Mouse (Mus musculus) forebrain, embryonic 11.5 days (tissue): ENCODE data around the gene Ttpal. TPM values are rescaled to one million over a fixed set of nuclear protein-coding genes. Genes with fewer than 3 reads are reported as not detected.
"Not testable (repeated sequence)": the region's sequence is repeated elsewhere in the genome, so short reads cannot be mapped to it uniquely, and the experiment has no call there.

ENCODE experiments used
- ATAC-seq: fragments of 200-750 bp; cut with Nextera tagmentation; replicated peaks from 2 replicates; pipeline ENCODE4 v1.8.0; 2017; ENCODE audit warnings: moderate TSS enrichment; ENCODE audit not compliant: low FRiP score
- DNase-seq: peaks from one replicate; pipeline ENCODE4 v3.0.0-alpha.2; 2017; ENCODE audit warnings: low spot score
- H3K27ac ChIP-seq: fragments of 300-500 bp; sonication (generic); 2 replicates; pipeline ENCODE4 v1.5.1; 2014; ENCODE audit warnings: low read depth, low read length
- H3K27me3 ChIP-seq: fragments of 300-500 bp; sonication (generic); 2 replicates; pipeline ENCODE4 v1.6.1; 2014; ENCODE audit warnings: mild to moderate bottlenecking, low read length, mixed read lengths; ENCODE audit not compliant: control insufficient read depth, insufficient read depth
- H3K36me3 ChIP-seq: fragments of 300-500 bp; sonication (generic); 2 replicates; pipeline ENCODE4 v1.6.1; 2014; ENCODE audit warnings: mild to moderate bottlenecking, low read length, moderate library complexity, mixed read lengths; ENCODE audit not compliant: control insufficient read depth, insufficient read depth
- H3K4me1 ChIP-seq: fragments of 300-500 bp; sonication (generic); replicated peaks from 2 replicates; pipeline ENCODE4 v1.6.1; 2014; ENCODE audit warnings: low read length, mixed read lengths; ENCODE audit not compliant: control insufficient read depth, insufficient read depth
- H3K4me2 ChIP-seq: fragments of 300-500 bp; sonication (generic); 2 replicates; pipeline ENCODE4 v1.6.1; 2014; ENCODE audit warnings: low read depth, mild to moderate bottlenecking, low read length, moderate library complexity, mixed read lengths; ENCODE audit not compliant: severe bottlenecking
- H3K4me3 ChIP-seq: fragments of 300-500 bp; sonication (generic); 2 replicates; pipeline ENCODE4 v1.5.1; 2014; ENCODE audit warnings: low read depth, low read length
- H3K9ac ChIP-seq: fragments of 300-500 bp; sonication (generic); 2 replicates; pipeline ENCODE4 v1.6.1; 2014; ENCODE audit warnings: low read length
- H3K9me3 ChIP-seq: fragments of 300-500 bp; sonication (generic); 2 replicates; pipeline ENCODE4 v1.6.1; 2016; ENCODE audit warnings: low read length, mixed read lengths; ENCODE audit not compliant: control insufficient read depth
- WGBS: fragments of 180-500 bp; shearing (Covaris S2); extraction: QIAGEN DNeasy Blood & Tissue Kit; methylation state at CpG from one replicate; pipeline ENCODE4 v1.1.7; 2014; 5-methylcytosine and 5-hydroxymethylcytosine counted together
- polyA plus RNA-seq: library from polyadenylated mRNA; unstranded; fragments of >200 nt; fragmentation: Nextera tagmentation; extraction: Ambion mirVana; gene quantifications from 2 replicates; pipeline ENCODE4 v1.2.1, GENCODE M21; 2014

The Ttpal gene
- polyA plus RNA-seq, 1 experiment from 2014 or later: 43.5 TPM

DNA sequence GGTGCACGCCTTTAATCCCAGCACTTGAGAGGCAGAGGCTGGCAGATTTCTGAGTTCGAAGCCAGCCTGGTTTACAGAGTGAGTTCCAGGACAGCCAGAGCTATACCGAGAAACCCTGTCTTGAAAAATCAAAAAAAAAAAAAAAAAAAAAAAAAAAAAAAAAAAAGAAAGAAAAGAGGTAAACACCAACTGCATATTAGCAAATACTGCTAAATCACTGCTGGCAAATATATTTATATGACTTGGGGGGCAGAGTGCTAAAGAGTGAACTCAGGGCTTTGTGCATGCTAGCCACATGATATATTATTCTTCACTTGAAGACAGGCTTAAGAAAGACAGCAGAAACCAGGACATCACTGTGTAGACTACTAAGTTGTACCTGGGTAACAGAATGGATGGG is 19.3 kb downstream of the Ttpal start:
- H3K4me1 ChIP-seq, H3K27ac ChIP-seq, H3K4me2 ChIP-seq, H3K9me3 ChIP-seq, ATAC-seq, H3K27me3 ChIP-seq, H3K9ac ChIP-seq, H3K36me3 ChIP-seq, DNase-seq, H3K4me3 ChIP-seq: not testable (repeated sequence)
- 93% methylated on average over 3 of the region's 3 CpGs for WGBS

DNA sequence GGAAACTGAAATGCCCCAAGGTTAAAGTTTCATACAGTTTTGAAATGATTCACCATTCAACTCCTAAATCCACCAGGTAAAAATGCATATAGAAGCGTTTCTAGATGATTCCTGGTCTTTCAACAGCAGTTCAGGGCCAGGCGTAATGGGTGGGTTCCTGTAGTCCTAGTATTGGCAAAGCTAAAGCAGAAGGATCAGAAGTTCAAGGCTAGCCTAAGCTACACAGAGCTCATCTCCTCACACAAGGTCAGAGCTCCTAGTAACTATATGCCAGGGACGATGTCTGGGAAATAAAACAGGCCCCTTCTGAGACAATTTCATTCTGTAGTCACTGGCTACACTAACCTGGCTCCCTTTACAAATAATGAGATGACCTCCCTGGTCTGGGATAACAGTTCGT is 29.1 kb downstream of the Ttpal start:
- ATAC-seq: no peak
- 89% methylated on average over 4 of the region's 4 CpGs for WGBS
- H3K36me3 ChIP-seq: peaks cover 7% of the 10 kb centered on the region; the same call in 1 of the 2 replicates

DNA sequence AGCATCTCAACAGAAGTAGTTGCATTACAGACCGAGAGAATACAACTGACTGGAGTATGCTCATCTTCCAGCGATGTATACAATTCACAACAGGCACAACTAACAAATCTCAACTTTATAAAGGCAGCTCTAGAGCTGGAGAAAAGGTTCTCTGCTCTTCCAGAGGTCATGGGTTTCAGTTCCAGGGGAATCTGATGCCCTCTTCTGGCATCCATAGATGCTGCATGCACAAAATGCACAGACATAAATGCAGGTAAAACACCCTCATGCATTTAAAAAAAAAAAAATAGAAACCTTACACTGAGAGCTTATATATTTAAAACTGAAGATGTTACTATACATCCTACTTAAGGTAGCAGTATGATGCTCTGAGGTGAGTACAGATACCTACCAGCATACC is 29.6 kb downstream of the Ttpal start:
- no peak overlapping the region for H3K4me2 ChIP-seq
- no peak overlapping the region for H3K4me3 ChIP-seq
- no peaks in the 10 kb centered on the region for H3K4me1 ChIP-seq
- peaks cover 7% of the 10 kb centered on the region; the same call in 1 of the 2 replicates for H3K36me3 ChIP-seq
- no peaks in the 10 kb centered on the region for H3K27me3 ChIP-seq
- ATAC-seq (no peak), DNase-seq (no peak)
- no peaks in the 10 kb centered on the region for H3K9me3 ChIP-seq
- no peak overlapping the region for H3K9ac ChIP-seq
- 95% methylated on average over 2 of the region's 2 CpGs for WGBS
- no peak overlapping the region for H3K27ac ChIP-seq

More for the DNA sequence above, 29.1 kb downstream of the Ttpal start:
- Histone ChIP-seq H3K9me3 (no peaks in the 10 kb centered on the region), H3K27ac (no peak overlapping the region), H3K4me1 (no peaks in the 10 kb centered on the region), H3K4me2 (no peak overlapping the region), H3K27me3 (no peaks in the 10 kb centered on the region), H3K4me3 (no peak overlapping the region), H3K9ac (no peak overlapping the region)
- DNase-seq: no peak

DNA sequence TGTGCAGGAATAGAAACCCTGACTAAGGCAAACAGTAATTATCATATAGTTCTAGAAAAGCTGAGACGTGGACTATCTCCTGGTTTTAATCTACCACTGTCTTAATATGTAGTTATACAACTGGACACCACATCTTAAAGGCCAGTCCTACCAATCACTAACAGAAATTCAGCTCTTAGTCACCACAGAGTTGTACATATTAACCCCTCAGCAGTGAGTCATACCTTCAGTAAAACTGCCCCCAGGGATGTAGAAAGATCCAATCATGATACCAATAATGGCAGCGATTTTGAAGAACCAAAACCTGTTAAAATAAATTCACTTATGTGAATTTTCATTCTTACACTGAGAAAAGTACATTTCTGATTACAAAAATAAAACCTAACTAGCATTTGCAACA is 32.1 kb downstream of the Ttpal start:
- WGBS: 97% methylated on average over 2 of the region's 2 CpGs

DNA sequence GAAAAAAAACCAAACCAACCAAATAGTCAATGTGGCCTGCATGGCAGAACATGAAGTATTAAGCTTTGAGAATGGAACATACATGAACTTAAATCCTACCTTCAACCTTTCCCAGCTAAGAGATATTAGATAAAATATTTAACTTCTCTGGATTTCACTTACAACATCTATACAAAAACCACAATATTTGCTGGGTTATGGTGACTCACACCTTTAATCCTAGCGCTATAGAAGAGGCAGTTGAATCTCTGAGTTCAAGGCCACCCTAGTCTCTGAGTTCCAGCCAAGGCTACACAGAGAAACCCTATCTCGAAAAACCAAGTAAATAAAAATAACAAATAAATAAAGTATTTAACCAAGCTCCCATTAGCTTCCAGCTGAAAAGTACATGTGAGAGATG is 33.9 kb downstream of the Ttpal start:
- Histone ChIP-seq H3K4me1 (no peaks in the 10 kb centered on the region), H3K4me2 (no peak overlapping the region), H3K36me3 (no peaks in the 10 kb centered on the region), H3K9me3 (no peaks in the 10 kb centered on the region), H3K9ac (no peak overlapping the region), H3K27ac (no peak overlapping the region), H3K27me3 (no peaks in the 10 kb centered on the region), H3K4me3 (no peak overlapping the region)
- DNase-seq: no peak
- 94% methylated on average over 2 of the region's 2 CpGs for WGBS
- no peak for ATAC-seq

More for the DNA sequence above, 32.1 kb downstream of the Ttpal start:
- Histone ChIP-seq H3K27ac (no peak overlapping the region), H3K4me1 (no peaks in the 10 kb centered on the region), H3K9ac (no peak overlapping the region), H3K4me2 (no peak overlapping the region), H3K36me3 (no peaks in the 10 kb centered on the region), H3K27me3 (no peaks in the 10 kb centered on the region), H3K4me3 (no peak overlapping the region), H3K9me3 (no peaks in the 10 kb centered on the region)
- DNase-seq (no peak), ATAC-seq (no peak)

DNA sequence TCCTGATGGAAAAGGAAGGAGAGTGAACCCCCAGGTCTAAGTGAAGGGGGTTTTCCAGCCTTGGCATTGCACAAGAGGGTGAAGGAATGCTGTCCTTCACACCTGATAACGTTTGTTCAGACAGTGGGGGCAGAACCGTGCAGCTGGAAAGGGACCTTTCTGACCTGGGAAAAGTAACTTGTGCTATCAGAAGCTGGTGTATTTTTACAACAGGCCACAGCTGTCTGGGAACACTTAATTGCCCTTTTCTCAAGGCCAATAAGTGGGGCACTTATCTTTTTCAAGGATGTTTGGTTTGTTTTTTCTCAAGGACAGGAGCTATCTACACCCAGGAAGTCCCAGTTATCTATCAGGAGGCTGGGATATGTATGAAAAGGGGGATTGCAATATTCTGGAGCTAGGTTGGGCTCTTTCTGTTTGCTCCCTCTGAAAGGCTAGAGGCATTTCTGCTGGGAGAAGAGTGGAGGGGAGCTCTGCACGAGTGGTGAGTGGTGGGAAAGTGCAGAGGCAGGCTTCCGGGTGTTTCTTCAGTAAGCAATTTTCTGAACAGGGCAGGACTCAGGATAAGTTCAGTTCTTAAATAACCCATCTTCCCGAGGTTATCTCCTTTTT is 35.6 kb downstream of the Ttpal start:
- H3K9ac ChIP-seq: no peak overlapping the region
- no peaks in the 10 kb centered on the region for H3K27me3 ChIP-seq
- no peaks in the 10 kb centered on the region for H3K9me3 ChIP-seq
- DNase-seq: no peak
- 71% methylated on average over 5 of the region's 5 CpGs for WGBS
- no peak for ATAC-seq
- H3K4me2 ChIP-seq: no peak overlapping the region
- no peaks in the 10 kb centered on the region for H3K36me3 ChIP-seq
- no peak overlapping the region for H3K27ac ChIP-seq
- no peaks in the 10 kb centered on the region for H3K4me1 ChIP-seq
- H3K4me3 ChIP-seq: no peak overlapping the region

DNA sequence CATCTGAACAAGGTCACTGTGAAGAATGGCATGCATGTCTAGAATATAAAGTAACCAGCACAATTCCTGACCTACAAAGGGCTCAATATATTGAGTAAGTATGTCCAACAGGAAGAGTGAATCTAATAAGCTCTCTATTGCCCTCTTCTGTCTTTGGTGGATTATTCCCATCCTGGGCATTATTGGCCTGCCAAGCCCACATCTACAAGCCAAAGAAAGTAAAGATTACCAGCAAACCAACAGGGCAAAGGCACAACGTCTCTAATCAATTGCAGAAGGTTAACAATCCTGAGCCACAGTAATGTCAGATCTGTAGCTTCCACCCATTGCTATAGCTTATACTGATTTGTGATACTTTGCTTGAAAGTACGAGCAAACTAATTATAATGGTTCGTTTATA is 38.4 kb downstream of the Ttpal start:
- no peak for DNase-seq
- H3K27ac ChIP-seq: no peak overlapping the region
- H3K9me3 ChIP-seq: no peaks in the 10 kb centered on the region

DNA sequence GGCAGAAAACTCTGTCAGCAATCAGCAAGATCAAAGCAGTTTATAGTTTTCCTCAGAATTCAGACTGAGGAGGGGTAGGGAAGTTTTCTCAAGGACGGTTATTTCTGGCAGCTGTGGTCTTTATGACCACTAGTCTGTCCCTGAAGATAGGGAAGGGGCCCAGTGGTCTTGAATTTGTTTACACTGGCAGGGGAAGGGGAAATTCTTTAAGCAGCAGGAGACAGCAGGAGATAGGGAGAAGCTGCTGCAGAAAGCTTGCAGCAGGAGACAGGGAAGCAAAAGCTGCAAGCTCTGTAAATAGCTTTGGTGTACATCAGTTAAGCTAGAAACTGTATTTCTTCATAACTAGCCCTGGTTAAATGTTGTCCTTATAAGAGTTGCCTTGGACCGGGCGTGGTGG is 39.6 kb downstream of the Ttpal start:
- no peak for ATAC-seq
- H3K9me3 ChIP-seq: no peaks in the 10 kb centered on the region

More for the DNA sequence above, 38.4 kb downstream of the Ttpal start:
- Histone ChIP-seq H3K4me1 (peaks cover 5% of the 10 kb centered on the region), H3K27me3 (no peaks in the 10 kb centered on the region), H3K9ac (no peak overlapping the region), H3K4me2 (no peak overlapping the region), H3K4me3 (no peak overlapping the region), H3K36me3 (no peaks in the 10 kb centered on the region)
- WGBS: 84% methylated on average over 3 of the region's 3 CpGs
- ATAC-seq: no peak

More for the DNA sequence above, 39.6 kb downstream of the Ttpal start:
- Histone ChIP-seq H3K27ac (no peak overlapping the region), H3K9ac (no peak overlapping the region), H3K4me3 (no peak overlapping the region), H3K4me2 (no peak overlapping the region), H3K27me3 (no peaks in the 10 kb centered on the region), H3K4me1 (peaks cover 5% of the 10 kb centered on the region), H3K36me3 (no peaks in the 10 kb centered on the region)
- DNase-seq: no peak
- 94% methylated on average over 3 of the region's 3 CpGs for WGBS
